Mouse (Mus musculus): ENCODE data around the gene Snx33. TPM values are rescaled to one million over a fixed set of nuclear protein-coding genes. Genes with fewer than 3 reads are reported as not detected.

Gene Snx33
- polyA plus RNA-seq, 1 experiment from 2014 or later: 8.5 TPM

- TF ChIP-seq CTCF (IDR thresholded peaks at IDR 0.05; ENCODE audit: low read depth): no peak
- DNase-seq (ENCODE audit: low spot score) (no peak), ATAC-seq (replicated peaks; ENCODE audit: low FRiP score, low read depth) (no peak)
- 57% methylated on average over 3 of the region's 3 CpGs for WGBS
- peaks cover 8% of the 10 kb centered on the region for H3K4me1 ChIP-seq (replicated peaks; ENCODE audit: insufficient read depth, low read length)
- H3K27ac ChIP-seq: no peak overlapping the region
- H3K4me3 ChIP-seq (replicated peaks; ENCODE audit: low read depth, low read length): no peak overlapping the region
- no peaks in the 10 kb centered on the region for H3K9me3 ChIP-seq (replicated peaks; ENCODE audit: low read length)
- no peaks in the 10 kb centered on the region for H3K27me3 ChIP-seq (ENCODE audit: insufficient read depth, low read length)
- H3K9ac ChIP-seq (ENCODE audit: low read depth, low read length): no peak overlapping the region
- 0 out of 2 replicates have a peak, but pooled peaks cover under 1% of the 10 kb centered on the region for H3K36me3 ChIP-seq (ENCODE audit: insufficient read depth, low read length)
- no peak overlapping the region for H3K4me2 ChIP-seq (ENCODE audit: low read length)
These were observed 46.6 kb downstream of the Snx33 start for GRCm38 (mm10) chr9:56881539-56882082.

- no peak overlapping the region for H3K4me2 ChIP-seq (ENCODE audit: low read length)
- H3K9ac ChIP-seq (ENCODE audit: low read depth, low read length): no peak overlapping the region
- ATAC-seq (replicated peaks; ENCODE audit: low FRiP score, low read depth) (no peak), DNase-seq (ENCODE audit: low spot score) (no peak)
- no peak overlapping the region for H3K27ac ChIP-seq
- no peak for TF ChIP-seq CTCF (IDR thresholded peaks at IDR 0.05; ENCODE audit: low read depth)
- no peak overlapping the region for H3K4me3 ChIP-seq (replicated peaks; ENCODE audit: low read depth, low read length)
- WGBS: 40% methylated on average over 9 of the region's 9 CpGs
- H3K4me1 ChIP-seq (replicated peaks; ENCODE audit: insufficient read depth, low read length): peaks cover 11% of the 10 kb centered on the region
- H3K9me3 ChIP-seq (replicated peaks; ENCODE audit: low read length): no peaks in the 10 kb centered on the region
- H3K27me3 ChIP-seq (ENCODE audit: insufficient read depth, low read length): no peaks in the 10 kb centered on the region
- no peaks in the 10 kb centered on the region for H3K36me3 ChIP-seq (ENCODE audit: insufficient read depth, low read length)
These were observed 47.4 kb downstream of the Snx33 start for GRCm38 (mm10) chr9:56880790-56881189.

- Histone ChIP-seq H3K9me3 (replicated peaks; ENCODE audit: low read length) (no peaks in the 10 kb centered on the region), H3K9ac (ENCODE audit: low read depth, low read length) (no peak overlapping the region), H3K27ac (no peak overlapping the region), H3K4me3 (replicated peaks; ENCODE audit: low read depth, low read length) (no peak overlapping the region), H3K27me3 (ENCODE audit: insufficient read depth, low read length) (no peaks in the 10 kb centered on the region), H3K4me1 (replicated peaks; ENCODE audit: insufficient read depth, low read length) (peaks cover 20% of the 10 kb centered on the region), H3K4me2 (ENCODE audit: low read length) (no peak overlapping the region), H3K36me3 (ENCODE audit: insufficient read depth, low read length) (no peaks in the 10 kb centered on the region)
- WGBS: 84% methylated on average over 5 of the region's 5 CpGs
- no peak for DNase-seq (ENCODE audit: low spot score)
- TF ChIP-seq CTCF (IDR thresholded peaks at IDR 0.05; ENCODE audit: low read depth): no peak
- no peak for ATAC-seq (replicated peaks; ENCODE audit: low FRiP score, low read depth)
These were observed 50.9 kb downstream of the Snx33 start for GRCm38 (mm10) chr9:56877284-56877683.

- Histone ChIP-seq H3K36me3 (ENCODE audit: insufficient read depth, low read length) (no peaks in the 10 kb centered on the region), H3K9ac (ENCODE audit: low read depth, low read length) (0 out of 2 replicates have a peak overlapping the region, but pooled peaks have one; percentile 29), H3K27ac (no peak overlapping the region), H3K4me1 (replicated peaks; ENCODE audit: insufficient read depth, low read length) (peaks cover 24% of the 10 kb centered on the region), H3K9me3 (replicated peaks; ENCODE audit: low read length) (no peaks in the 10 kb centered on the region), H3K4me3 (replicated peaks; ENCODE audit: low read depth, low read length) (no peak overlapping the region), H3K4me2 (ENCODE audit: low read length) (no peak overlapping the region), H3K27me3 (ENCODE audit: insufficient read depth, low read length) (no peaks in the 10 kb centered on the region)
- peak; percentile 18; the same call in 1 of the 2 replicates for ATAC-seq (replicated peaks; ENCODE audit: low FRiP score, low read depth)
- no peak for TF ChIP-seq CTCF (IDR thresholded peaks at IDR 0.05; ENCODE audit: low read depth)
- peak; percentile 78 for DNase-seq (ENCODE audit: low spot score)
- WGBS: 38% methylated on average over 9 of the region's 9 CpGs
These were observed 51.4 kb downstream of the Snx33 start for GRCm38 (mm10) chr9:56876784-56877183.

- TF ChIP-seq CTCF (IDR thresholded peaks at IDR 0.05; ENCODE audit: low read depth): no peak
- H3K4me2 ChIP-seq (ENCODE audit: low read length): no peak overlapping the region
- peak overlapping the region; percentile 3; the same call in 1 of the 2 replicates for H3K27ac ChIP-seq
- 71% methylated on average over 1 of the region's 1 CpGs for WGBS
- H3K4me1 ChIP-seq (replicated peaks; ENCODE audit: insufficient read depth, low read length): peaks cover 59% of the 10 kb centered on the region
- H3K4me3 ChIP-seq (replicated peaks; ENCODE audit: low read depth, low read length): no peak overlapping the region
- no peak for ATAC-seq (replicated peaks; ENCODE audit: low FRiP score, low read depth)
- H3K27me3 ChIP-seq (ENCODE audit: insufficient read depth, low read length): no peaks in the 10 kb centered on the region
- H3K9ac ChIP-seq (ENCODE audit: low read depth, low read length): no peak overlapping the region
- no peak for DNase-seq (ENCODE audit: low spot score)
- H3K36me3 ChIP-seq (ENCODE audit: insufficient read depth, low read length): no peaks in the 10 kb centered on the region
- no peaks in the 10 kb centered on the region for H3K9me3 ChIP-seq (replicated peaks; ENCODE audit: low read length)
These were observed 55.1 kb downstream of the Snx33 start for GRCm38 (mm10) chr9:56873097-56873496.

GRCm38 (mm10) chr9:56872105-56872903 lies 55.9 kb downstream of the Snx33 start:
- Histone ChIP-seq H3K36me3 (ENCODE audit: insufficient read depth, low read length) (no peaks in the 10 kb centered on the region), H3K9me3 (replicated peaks; ENCODE audit: low read length) (no peaks in the 10 kb centered on the region), H3K27me3 (ENCODE audit: insufficient read depth, low read length) (no peaks in the 10 kb centered on the region), H3K27ac (peak overlapping the region; percentile 62; the same call in 1 of the 2 replicates), H3K9ac (ENCODE audit: low read depth, low read length) (no peak overlapping the region), H3K4me3 (replicated peaks; ENCODE audit: low read depth, low read length) (no peak overlapping the region), H3K4me2 (ENCODE audit: low read length) (no peak overlapping the region), H3K4me1 (replicated peaks; ENCODE audit: insufficient read depth, low read length) (peaks cover 67% of the 10 kb centered on the region)
- DNase-seq (ENCODE audit: low spot score): no peak
- TF ChIP-seq CTCF (IDR thresholded peaks at IDR 0.05; ENCODE audit: low read depth): no peak
- 76% methylated on average over 5 of the region's 5 CpGs for WGBS
- no peak for ATAC-seq (replicated peaks; ENCODE audit: low FRiP score, low read depth)

Data from kidney, postnatal 0 days (tissue).